Mouse (Mus musculus) retina, postnatal 7 days (tissue): ENCODE results near the gene Iqcd.

Source experiments
- DNase-seq: peaks from one replicate; pipeline ENCODE4 v3.0.0-alpha.2; 2012; ENCODE audit warnings: low read depth, low spot score

Iqcd gene

GRCm38 (mm10) chr5:120603515-120603914 lies 14.7 kb downstream of the Iqcd start:
- DNase-seq: no peak

DNA sequence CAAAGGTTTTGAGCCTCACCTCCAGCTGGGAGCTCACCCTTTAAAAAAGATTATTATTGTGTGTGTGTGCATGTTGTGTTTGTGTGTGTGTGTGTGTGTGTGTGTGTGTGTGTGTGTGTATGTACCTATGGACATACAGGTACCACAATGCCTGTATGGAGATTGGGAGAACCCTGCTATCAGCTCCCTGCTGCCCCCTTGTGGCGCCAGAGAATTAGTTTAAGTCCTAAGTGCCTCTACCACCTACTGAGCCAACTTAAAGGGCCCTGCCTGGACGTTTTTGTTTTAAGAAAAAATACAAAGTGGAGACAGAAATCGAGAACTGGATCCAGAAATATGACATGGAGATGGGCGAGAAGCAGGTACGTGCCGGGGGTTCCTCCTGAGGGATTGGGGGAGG lies 16.0 kb downstream of the Iqcd start:
- DNase-seq: peak; percentile 71

DNA sequence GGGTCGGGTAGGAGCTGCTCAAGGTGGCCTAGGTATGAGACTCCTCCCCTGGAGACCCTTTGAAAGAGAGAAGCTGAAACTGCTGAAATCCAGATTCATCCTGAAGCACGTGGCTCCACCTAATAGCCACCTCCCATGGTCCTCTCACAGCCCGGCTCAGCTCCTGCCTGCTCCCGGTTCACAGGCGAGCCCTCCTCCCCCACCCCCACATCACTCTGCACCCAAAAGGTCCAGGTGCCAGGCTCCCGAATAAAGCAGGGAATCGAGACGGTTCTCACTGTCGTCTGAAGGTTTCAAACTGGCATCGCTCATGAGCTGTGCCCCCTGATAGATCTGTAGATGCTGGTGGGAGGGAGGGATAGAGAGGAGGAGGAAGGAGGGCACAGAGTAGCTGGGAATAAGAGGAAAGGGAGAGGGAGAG lies 16.4 kb downstream of the Iqcd start:
- DNase-seq: no peak

DNA sequence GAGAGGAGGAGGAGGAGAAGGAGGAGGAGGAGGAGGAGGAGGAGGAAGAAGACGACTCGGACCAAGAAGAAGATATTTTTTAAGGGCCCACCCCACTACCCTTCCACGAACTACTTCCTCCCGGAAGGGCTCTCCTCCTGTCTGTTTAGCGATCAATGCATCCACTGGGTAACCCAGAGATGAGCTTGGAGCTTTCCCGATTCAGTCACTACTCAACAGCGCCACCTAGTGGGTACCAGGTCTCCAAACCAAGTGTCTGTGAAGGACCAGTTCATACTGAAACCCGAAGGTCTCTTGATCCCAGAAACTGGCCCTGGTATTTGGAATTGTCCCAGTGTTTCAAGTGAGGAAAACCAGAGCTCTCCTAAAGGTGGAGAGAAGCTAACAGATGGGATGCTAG lies 16.9 kb downstream of the Iqcd start:
- DNase-seq: peak; percentile 89

- DNase-seq: no peak
Measured at GRCm38 (mm10) chr5:120606590-120607200, 17.9 kb downstream of the Iqcd start.

DNA sequence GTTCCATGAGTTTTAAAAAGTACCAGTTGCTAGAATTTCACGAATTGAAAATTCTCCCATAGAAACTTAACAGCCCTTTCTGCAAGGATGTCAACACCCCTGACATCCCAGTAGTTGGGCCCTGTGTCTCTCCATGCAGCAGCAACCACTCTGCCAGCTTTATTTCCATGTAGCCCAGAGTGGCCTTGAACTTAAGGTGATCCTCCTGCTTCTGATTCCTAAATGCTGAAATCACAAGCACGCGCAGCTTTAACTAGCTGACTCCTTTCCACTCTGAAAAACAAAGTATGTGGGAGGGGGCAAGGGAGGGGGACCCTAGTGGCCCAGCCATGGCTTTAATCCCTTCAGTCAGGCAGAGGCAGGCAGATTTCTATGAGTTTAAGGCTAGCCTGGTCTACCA lies 18.5 kb downstream of the Iqcd start:
- no peak for DNase-seq

- no peak for DNase-seq
Measured at GRCm38 (mm10) chr5:120609246-120609775, 20.5 kb downstream of the Iqcd start.

GRCm38 (mm10) chr5:120610906-120611305 lies 22.1 kb downstream of the Iqcd start:
- DNase-seq: no peak

GRCm38 (mm10) chr5:120611416-120611815 lies 22.6 kb downstream of the Iqcd start:
- DNase-seq: no peak

- no peak for DNase-seq
Measured at GRCm38 (mm10) chr5:120612442-120612821, 23.6 kb downstream of the Iqcd start, which contains the start of the genes Rita1 and Ddx54. Gene Rita1 (minus strand): TSS chr5:120612589. Gene Ddx54 (plus strand): TSS chr5:120612739.

GRCm38 (mm10) chr5:120612822-120613604 lies 24.2 kb downstream of the Iqcd start:
- peak; percentile 100 for DNase-seq

DNA sequence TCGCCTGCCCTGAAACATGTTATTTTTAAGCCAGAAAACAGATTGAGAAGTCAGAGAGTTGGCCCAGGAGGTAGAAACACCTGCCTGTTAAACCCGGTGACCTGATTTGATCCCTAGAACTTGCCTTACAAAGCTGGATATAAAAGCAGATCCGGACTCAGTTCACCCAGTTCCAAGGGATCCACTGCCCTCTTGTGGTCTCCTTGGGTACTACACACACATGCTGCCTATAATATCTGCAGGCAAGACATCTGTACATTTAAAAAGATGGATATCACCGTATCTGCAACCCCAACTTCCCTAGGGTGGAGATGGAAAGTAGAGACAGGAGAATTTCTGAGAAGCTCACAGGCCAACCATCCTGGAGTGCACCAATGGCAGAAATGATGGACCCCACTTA lies 27.1 kb downstream of the Iqcd start:
- DNase-seq: no peak

- DNase-seq: no peak
Measured at GRCm38 (mm10) chr5:120618778-120619177, 30.0 kb downstream of the Iqcd start.

GRCm38 (mm10) chr5:120619201-120619600 lies 30.4 kb downstream of the Iqcd start:
- no peak for DNase-seq

- DNase-seq: peak; percentile 76
Measured at GRCm38 (mm10) chr5:120620375-120621077, 31.7 kb downstream of the Iqcd start.

DNA sequence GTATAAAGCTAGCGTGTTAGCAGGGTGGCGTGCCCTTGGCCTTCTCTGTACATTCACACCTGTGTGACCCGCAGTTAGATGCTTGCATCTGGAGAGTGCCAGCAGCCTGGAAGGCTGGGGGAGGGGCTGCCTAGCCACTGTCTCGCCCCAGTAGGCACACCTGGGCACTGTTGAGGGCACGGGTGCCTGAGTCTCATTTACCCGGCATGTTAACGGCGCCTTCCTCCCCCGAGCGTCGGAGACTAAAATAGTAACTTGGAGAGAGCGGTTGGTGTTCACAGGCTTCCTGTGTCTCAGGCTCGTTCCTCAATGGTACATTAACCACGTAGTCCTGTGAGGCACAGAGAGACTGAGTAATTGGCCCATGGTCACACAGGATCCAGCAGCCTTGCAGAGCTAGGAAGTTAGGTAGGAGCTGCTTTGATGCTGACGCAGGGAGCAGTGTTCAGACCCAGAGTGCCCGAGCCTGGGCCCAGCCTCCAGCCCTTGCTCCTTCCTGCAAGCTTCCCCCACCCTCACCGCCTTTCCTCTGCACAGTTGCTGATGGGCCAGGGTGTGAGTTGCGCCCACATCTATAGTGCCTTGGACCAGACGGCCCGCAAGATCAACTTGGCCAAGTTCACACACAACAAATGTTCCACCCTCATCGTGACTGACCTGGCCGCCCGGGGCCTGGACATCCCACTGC lies 32.4 kb downstream of the Iqcd start:
- DNase-seq: no peak

- DNase-seq: no peak
Measured at GRCm38 (mm10) chr5:120621846-120622197, 33.0 kb downstream of the Iqcd start.

GRCm38 (mm10) chr5:120622198-120622851 lies 33.5 kb downstream of the Iqcd start:
- no peak for DNase-seq

- DNase-seq: no peak
Measured at GRCm38 (mm10) chr5:120624427-120624826, 35.6 kb downstream of the Iqcd start.

- DNase-seq: no peak
Measured at GRCm38 (mm10) chr5:120626399-120626798, 37.6 kb downstream of the Iqcd start.
